Mouse (Mus musculus) hindbrain, postnatal 0 days (tissue): ENCODE measurements around the gene Ercc2. TPM values are rescaled to one million over a fixed set of nuclear protein-coding genes. Genes with fewer than 3 reads are reported as not detected.

Experiments
- ATAC-seq: fragments of 200-750 bp; cut with Nextera tagmentation; 2 replicates; pipeline ENCODE4 v1.8.0; 2017; ENCODE audit warnings: mild to moderate bottlenecking, moderate TSS enrichment, moderate library complexity
- DNase-seq: peaks from one replicate; pipeline ENCODE4 v3.0.0-alpha.2; 2015; ENCODE audit warnings: low spot score
- H3K27ac ChIP-seq: fragments of 300-500 bp; sonication (generic); 2 replicates; pipeline ENCODE4 v1.5.1; 2014; ENCODE audit warnings: mild to moderate bottlenecking
- H3K27me3 ChIP-seq: fragments of 300-500 bp; sonication (generic); 2 replicates; pipeline ENCODE4 v1.6.1; 2014; ENCODE audit warnings: low read length, mixed read lengths; ENCODE audit not compliant: insufficient read depth
- H3K36me3 ChIP-seq: fragments of 300-500 bp; sonication (generic); 2 replicates; pipeline ENCODE4 v1.6.1; 2014; ENCODE audit warnings: low read length, mixed read lengths; ENCODE audit not compliant: insufficient read depth
- H3K4me1 ChIP-seq: fragments of 300-500 bp; sonication (generic); 2 replicates; pipeline ENCODE4 v1.6.1; 2014; ENCODE audit warnings: antibody characterized with exemption, low read length, mixed read lengths; ENCODE audit not compliant: insufficient read depth
- H3K4me2 ChIP-seq: fragments of 300-500 bp; sonication (generic); 2 replicates; pipeline ENCODE4 v1.6.1; 2014; ENCODE audit warnings: low read depth, mild to moderate bottlenecking, low read length, moderate library complexity, mixed read lengths
- H3K4me3 ChIP-seq: fragments of 300-500 bp; sonication (generic); 2 replicates; pipeline ENCODE4 v1.5.1; 2014; ENCODE audit warnings: low read length
- H3K9ac ChIP-seq: fragments of 300-500 bp; sonication (generic); replicated peaks from 2 replicates; pipeline ENCODE4 v1.6.1; 2014; ENCODE audit warnings: mild to moderate bottlenecking, low read length, moderate library complexity, mixed read lengths
- H3K9me3 ChIP-seq: fragments of 300-500 bp; sonication (generic); 2 replicates; pipeline ENCODE4 v1.6.1; 2016; ENCODE audit warnings: low read length, mixed read lengths
- CTCF ChIP-seq: IDR thresholded peaks from 2 replicates; pipeline ENCODE4 v1.5.1; 2016; ENCODE audit warnings: antibody characterized with exemption, control low read depth, low read depth
- WGBS: fragments of 180-500 bp; shearing (Covaris S2); extraction: QIAGEN DNeasy Blood & Tissue Kit; methylation state at CpG from one replicate; pipeline ENCODE4 v1.1.7; 2014; 5-methylcytosine and 5-hydroxymethylcytosine counted together
- polyA plus RNA-seq: library from polyadenylated mRNA; unstranded; fragments of >200 nt; fragmentation: Nextera tagmentation; extraction: Ambion mirVana; gene quantifications from 2 replicates; pipeline ENCODE4 v1.2.1, GENCODE M21; 2015
- total RNA-seq: library from RNA; depleted of rRNA; stranded (reverse); fragments of >200 nt; gene quantifications from 2 replicates; pipeline ENCODE4 v1.2.3, GENCODE M21; 2014

Gene Ercc2
- total and polyA plus RNA-seq, 2 experiments from 2014 or later, result 19.9 to 57.3 TPM

GRCm38 (mm10) chr7:19413525-19413924, 31.7 kb downstream of the Ercc2 start:
- WGBS, result 88% methylated on average over 3 of the region's 3 CpGs
- Histone ChIP-seq H3K4me3 (no peak overlapping the region), H3K4me1 (no peaks in the 10 kb centered on the region), H3K27me3 (no peaks in the 10 kb centered on the region), H3K36me3 (no peaks in the 10 kb centered on the region), H3K27ac (no peak overlapping the region), H3K9ac (no peak overlapping the region), H3K4me2 (no peak overlapping the region), H3K9me3 (no peaks in the 10 kb centered on the region)
- DNase-seq, result no peak
- no peak for TF ChIP-seq CTCF
- no peak for ATAC-seq

DNA sequence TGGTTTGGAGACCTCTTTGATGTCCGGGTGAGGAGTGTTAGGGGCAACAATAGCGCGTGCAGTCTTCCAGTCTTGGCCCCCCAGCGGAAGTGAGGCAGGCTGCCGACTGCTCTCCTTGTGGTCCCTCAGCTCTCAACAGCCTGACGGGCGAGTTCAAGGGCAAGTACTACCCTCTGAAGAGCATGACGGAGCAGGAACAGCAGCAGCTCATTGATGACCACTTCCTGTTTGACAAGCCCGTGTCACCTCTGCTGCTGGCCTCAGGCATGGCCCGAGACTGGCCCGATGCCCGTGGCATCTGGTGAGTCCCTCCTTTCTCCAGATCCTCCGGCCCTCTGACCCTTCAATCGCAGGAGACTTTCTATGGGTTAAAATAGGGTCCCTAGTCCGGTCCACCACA, 34.8 kb downstream of the Ercc2 start:
- 86% methylated on average over 15 of the region's 15 CpGs for whole genome bisulfite sequencing
- no peak overlapping the region for H3K9ac ChIP-seq
- no peak for TF ChIP-seq CTCF

GRCm38 (mm10) chr7:19420121-19420520, 38.3 kb downstream of the Ercc2 start:
- H3K4me2 ChIP-seq, result peak overlapping the region; percentile 38
- H3K4me1 ChIP-seq, result no peaks in the 10 kb centered on the region
- H3K4me3 ChIP-seq, result no peak overlapping the region
- 0 out of 2 replicates have a peak, but pooled peaks cover 5% of the 10 kb centered on the region for H3K36me3 ChIP-seq
- H3K27me3 ChIP-seq, result peaks cover 5% of the 10 kb centered on the region; the same call in 1 of the 2 replicates
- H3K9me3 ChIP-seq, result no peaks in the 10 kb centered on the region
- no peak for TF ChIP-seq CTCF
- H3K27ac ChIP-seq, result no peak overlapping the region
- WGBS, result 9% methylated on average over 28 of the region's 28 CpGs
- ATAC-seq (no peak), DNase-seq (no peak)
- no peak overlapping the region for H3K9ac ChIP-seq

More for the DNA sequence above, 34.8 kb downstream of the Ercc2 start:
- Histone ChIP-seq H3K27ac (no peak overlapping the region), H3K4me1 (no peaks in the 10 kb centered on the region), H3K4me3 (no peak overlapping the region), H3K4me2 (no peak overlapping the region), H3K36me3 (no peaks in the 10 kb centered on the region), H3K27me3 (peaks cover 5% of the 10 kb centered on the region; the same call in 1 of the 2 replicates), H3K9me3 (no peaks in the 10 kb centered on the region)
- no peak for DNase-seq
- no peak for ATAC-seq

GRCm38 (mm10) chr7:19420821-19421636, 39.2 kb downstream of the Ercc2 start:
- Histone ChIP-seq H3K9ac (0 out of 2 replicates have a peak overlapping the region, but pooled peaks have one; percentile 9), H3K4me2 (peak overlapping the region; percentile 66), H3K9me3 (no peaks in the 10 kb centered on the region), H3K36me3 (peaks cover 14% of the 10 kb centered on the region), H3K27ac (no peak overlapping the region), H3K4me1 (no peaks in the 10 kb centered on the region), H3K4me3 (peak overlapping the region; percentile 41), H3K27me3 (peaks cover 5% of the 10 kb centered on the region; the same call in 1 of the 2 replicates)
- TF ChIP-seq CTCF, result no peak
- peak; percentile 95 for DNase-seq
- WGBS, result 12% methylated on average over 43 of the region's 43 CpGs
- ATAC-seq, result peak; percentile 95

- H3K4me2 ChIP-seq, result no peak overlapping the region
- no peak overlapping the region for H3K9ac ChIP-seq
- 87% methylated on average over 3 of the region's 3 CpGs for WGBS
- ATAC-seq (no peak), DNase-seq (no peak)
- H3K27me3 ChIP-seq, result peaks cover 5% of the 10 kb centered on the region; the same call in 1 of the 2 replicates
- TF ChIP-seq CTCF, result no peak
- peaks cover 27% of the 10 kb centered on the region for H3K36me3 ChIP-seq
- H3K27ac ChIP-seq, result no peak overlapping the region
- H3K4me3 ChIP-seq, result no peak overlapping the region
- H3K4me1 ChIP-seq, result no peaks in the 10 kb centered on the region
- no peaks in the 10 kb centered on the region for H3K9me3 ChIP-seq
These were observed 41.3 kb downstream of the Ercc2 start for GRCm38 (mm10) chr7:19423083-19423482.

DNA sequence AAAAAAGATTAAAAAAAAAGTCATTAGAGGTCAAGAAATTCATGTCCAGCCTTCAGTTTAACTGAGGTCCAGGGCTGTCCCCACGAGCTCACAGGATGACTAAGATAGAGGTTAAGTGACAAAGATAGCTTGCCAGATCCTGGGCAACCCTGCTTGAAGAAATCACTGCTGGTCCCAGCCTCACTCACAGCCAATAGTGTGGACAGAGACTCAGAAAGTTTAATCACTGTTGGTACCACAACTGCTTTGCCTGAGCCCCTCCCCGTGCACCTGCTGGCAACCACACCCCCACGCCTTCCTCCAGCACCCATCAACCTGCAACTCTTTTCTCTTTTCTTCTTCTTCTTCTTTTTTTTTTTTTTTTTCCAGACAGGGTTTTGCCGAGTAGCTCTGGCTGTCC, 42.2 kb downstream of the Ercc2 start:
- 64% methylated on average over 4 of the region's 4 CpGs for WGBS
- peaks cover 37% of the 10 kb centered on the region for H3K36me3 ChIP-seq
- no peak overlapping the region for H3K4me2 ChIP-seq
- H3K4me1 ChIP-seq, result no peaks in the 10 kb centered on the region
- no peak overlapping the region for H3K9ac ChIP-seq
- no peak overlapping the region for H3K27ac ChIP-seq
- TF ChIP-seq CTCF, result no peak
- H3K27me3 ChIP-seq, result peaks cover 5% of the 10 kb centered on the region; the same call in 1 of the 2 replicates
- DNase-seq (no peak), ATAC-seq (no peak)
- H3K9me3 ChIP-seq, result no peaks in the 10 kb centered on the region
- no peak overlapping the region for H3K4me3 ChIP-seq

DNA sequence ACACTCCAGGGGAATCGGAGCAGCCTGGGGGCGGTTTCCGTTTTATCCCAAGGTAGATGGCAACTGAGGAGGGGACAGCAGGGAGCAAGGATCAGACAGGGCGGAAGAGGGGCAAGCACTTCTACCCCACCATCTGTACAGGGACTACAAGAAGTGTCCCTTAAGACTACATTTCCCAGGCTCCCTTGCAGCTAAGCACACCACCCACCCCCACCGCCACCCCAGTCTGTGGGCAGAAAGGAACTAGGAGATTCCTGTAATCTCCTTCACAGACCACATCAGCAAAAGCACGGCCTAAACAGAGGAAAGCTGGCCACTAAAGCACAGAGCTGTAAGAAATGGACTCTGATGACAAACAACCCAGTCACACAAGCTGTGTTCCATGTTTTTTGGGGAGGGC, 44.5 kb downstream of the Ercc2 start:
- TF ChIP-seq CTCF, result no peak
- Histone ChIP-seq H3K27ac (no peak overlapping the region), H3K9ac (no peak overlapping the region), H3K4me1 (no peaks in the 10 kb centered on the region), H3K9me3 (no peaks in the 10 kb centered on the region), H3K27me3 (no peaks in the 10 kb centered on the region), H3K4me3 (no peak overlapping the region), H3K36me3 (peaks cover 51% of the 10 kb centered on the region), H3K4me2 (no peak overlapping the region)
- DNase-seq, result no peak
- WGBS, result 83% methylated on average over 6 of the region's 6 CpGs
- no peak for ATAC-seq
